Mouse (Mus musculus): ENCODE data around the gene Galnt16.

Gene Galnt16

GRCm38 (mm10) chr12:80517977-80518376 lies at the start of gene Galnt16:
TSS of gene Galnt16 (plus strand) at chr12:80518277.
- in situ Hi-C loops (cut with MboI; ENCODE audit: low sequenced_read_pairs): no loop called here

DNA sequence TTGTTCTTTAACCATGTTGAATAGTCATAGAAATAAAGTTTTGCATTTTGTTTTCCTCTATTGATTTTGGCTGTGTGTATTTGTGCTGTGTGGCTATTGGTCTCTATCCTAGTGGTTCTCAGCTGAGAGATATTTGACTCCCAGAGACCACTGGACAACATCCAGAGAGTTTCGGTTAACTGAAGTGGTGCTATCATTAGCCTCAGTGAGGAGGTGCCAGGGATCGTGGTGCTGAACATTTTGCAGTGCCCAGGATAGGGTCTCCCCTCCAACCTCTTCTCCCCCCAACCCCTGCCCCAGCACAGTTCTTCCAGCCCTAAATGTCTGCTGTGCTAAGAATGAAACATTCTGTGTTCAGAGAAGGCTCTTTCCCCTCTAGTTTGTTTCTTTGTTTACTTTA lies 47.9 kb upstream of the Galnt16 start:
- in situ Hi-C loops (cut with MboI; ENCODE audit: low sequenced_read_pairs): no loop called here

DNA sequence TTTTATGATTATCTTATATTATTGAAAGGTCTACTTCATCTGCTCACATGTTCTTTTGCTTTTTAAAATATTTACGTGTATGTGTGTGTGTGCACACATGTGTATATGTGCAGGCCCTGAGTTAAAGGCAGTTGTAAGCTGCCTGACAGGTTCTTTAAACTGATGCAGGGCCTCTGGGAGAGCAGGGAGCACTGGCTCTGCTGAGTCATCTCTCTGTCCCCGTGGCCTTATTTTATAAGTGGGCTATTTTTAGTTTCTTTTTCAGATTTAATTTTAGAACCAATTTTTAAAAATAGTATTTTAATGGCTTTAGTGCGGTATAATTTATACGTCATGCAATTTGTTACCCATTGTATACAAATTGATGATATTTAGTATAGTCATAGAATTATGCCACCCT lies 46.2 kb upstream of the Galnt16 start:
- in situ Hi-C loops (cut with MboI; ENCODE audit: low sequenced_read_pairs): no loop called here

- in situ Hi-C loops (cut with MboI; ENCODE audit: low sequenced_read_pairs): no loop called here
Observed at GRCm38 (mm10) chr12:80473731-80474130, 44.3 kb upstream of the Galnt16 start.

DNA sequence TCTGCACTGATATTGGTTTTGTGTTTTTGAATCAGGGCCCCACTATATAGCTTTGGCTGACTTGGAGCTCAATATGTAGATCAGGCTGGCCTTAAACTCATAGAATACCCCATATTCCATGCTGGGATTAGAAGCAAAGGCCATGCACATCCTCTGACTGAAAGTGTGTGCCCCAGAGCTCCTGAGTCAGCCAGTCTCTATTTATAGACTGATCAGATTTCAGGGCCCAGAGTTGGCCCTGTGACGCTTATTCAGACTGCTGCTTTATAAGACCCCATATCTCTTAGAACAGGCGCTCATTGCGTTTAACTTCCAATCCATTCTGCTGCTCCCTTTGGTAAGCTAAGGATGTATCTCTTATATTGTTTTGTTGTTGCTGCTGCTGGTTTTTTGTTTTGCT lies 38.1 kb upstream of the Galnt16 start:
- in situ Hi-C loops (cut with MboI; ENCODE audit: low sequenced_read_pairs): no loop called here

GRCm38 (mm10) chr12:80483397-80483796 lies 34.7 kb upstream of the Galnt16 start:
- in situ Hi-C loops (cut with MboI; ENCODE audit: low sequenced_read_pairs): no loop called here

- in situ Hi-C loops (cut with MboI; ENCODE audit: low sequenced_read_pairs): no loop called here
Observed at GRCm38 (mm10) chr12:80493311-80493710, 24.8 kb upstream of the Galnt16 start.

- in situ Hi-C loops (cut with MboI; ENCODE audit: low sequenced_read_pairs): no loop called here
Observed at GRCm38 (mm10) chr12:80495691-80496090, 22.4 kb upstream of the Galnt16 start.

- in situ Hi-C loops (cut with MboI; ENCODE audit: low sequenced_read_pairs): no loop called here
Observed at GRCm38 (mm10) chr12:80498356-80498755, 19.7 kb upstream of the Galnt16 start.

DNA sequence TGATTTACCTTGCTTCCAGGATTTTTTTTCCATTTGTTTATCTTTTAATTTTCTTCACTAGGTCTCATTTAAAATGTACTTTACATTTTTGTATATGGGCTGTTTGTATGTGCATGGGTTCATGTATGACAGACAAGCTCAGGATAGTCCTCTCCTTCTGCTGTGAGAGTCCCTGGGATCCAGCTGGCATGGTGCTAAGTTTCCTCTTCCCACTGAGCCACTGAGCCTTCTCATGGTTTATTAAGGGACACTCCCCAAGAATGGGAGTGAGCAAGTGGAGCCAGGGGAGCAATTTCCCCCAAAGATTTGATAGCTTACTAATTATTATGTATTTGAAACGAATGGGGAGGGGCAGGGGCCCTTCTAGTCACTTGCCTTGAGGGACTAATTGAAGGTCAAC lies 17.6 kb upstream of the Galnt16 start:
- in situ Hi-C loops (cut with MboI; ENCODE audit: low sequenced_read_pairs): no loop called here

DNA sequence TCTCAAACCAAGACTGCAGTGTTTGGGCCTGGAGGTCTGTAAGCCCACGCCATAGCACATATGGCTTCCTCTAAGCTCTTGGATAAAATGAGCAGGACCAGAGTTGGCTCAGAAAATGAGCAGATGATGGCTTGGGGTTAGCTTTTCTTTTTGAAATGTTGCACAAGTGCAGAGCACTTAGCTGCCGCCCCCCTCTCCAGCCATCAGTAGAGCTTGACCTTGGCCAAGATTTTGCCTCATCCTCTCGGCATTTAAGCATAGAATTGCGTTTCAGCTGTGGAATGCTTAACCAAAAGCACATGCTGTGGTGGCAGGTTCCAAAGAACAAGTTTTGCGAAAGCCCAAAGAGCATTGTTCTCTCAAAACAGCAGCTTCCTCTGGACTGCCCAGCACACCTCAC lies 13.4 kb upstream of the Galnt16 start:
- in situ Hi-C loops (cut with MboI; ENCODE audit: low sequenced_read_pairs): no loop called here

- in situ Hi-C loops (cut with MboI; ENCODE audit: low sequenced_read_pairs): no loop called here
Observed at GRCm38 (mm10) chr12:80507041-80507745, 10.9 kb upstream of the Galnt16 start.

GRCm38 (mm10) chr12:80518393-80518756 lies 298 bp downstream of the Galnt16 start:
- in situ Hi-C loops (cut with MboI; ENCODE audit: low sequenced_read_pairs): no loop called here

GRCm38 (mm10) chr12:80518757-80519620 lies 912 bp downstream of the Galnt16 start:
- in situ Hi-C loops (cut with MboI; ENCODE audit: low sequenced_read_pairs): no loop called here

DNA sequence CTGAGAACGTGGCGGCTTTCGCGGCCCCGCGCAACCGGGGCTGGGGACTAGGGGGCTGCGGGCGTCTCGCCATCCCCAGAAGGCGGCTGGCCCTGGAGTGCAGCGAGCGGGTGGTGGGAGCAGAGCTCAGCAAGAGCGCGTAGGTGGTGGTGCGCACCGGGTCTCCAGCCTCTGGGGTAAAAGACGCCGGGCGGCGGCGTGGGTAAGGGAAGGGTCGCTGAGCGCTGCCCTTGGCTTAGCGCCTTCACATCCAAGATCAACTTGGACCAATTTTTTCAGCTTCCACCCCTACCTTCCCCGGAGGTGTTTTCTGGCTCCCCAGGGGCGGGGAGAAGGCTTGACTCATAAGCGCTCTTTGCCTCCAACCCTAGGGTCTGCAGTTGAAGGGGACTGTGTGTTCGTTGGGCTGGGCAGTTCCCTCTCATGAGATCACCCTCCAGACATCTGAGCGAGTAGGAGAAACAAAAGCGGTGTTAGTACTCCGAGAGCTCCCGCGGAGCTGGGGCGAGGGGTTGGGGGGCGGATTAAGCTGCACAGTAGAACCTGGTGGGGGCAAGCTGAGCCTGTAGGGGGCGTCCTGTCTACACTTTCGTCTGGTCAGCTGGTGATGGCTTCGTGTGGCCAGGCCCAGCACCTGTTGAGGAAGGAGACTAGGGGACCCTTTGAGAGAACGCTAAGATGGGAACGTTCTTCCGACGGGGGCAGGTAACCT lies 1.7 kb downstream of the Galnt16 start:
- in situ Hi-C loops (cut with MboI; ENCODE audit: low sequenced_read_pairs): no loop called here

DNA sequence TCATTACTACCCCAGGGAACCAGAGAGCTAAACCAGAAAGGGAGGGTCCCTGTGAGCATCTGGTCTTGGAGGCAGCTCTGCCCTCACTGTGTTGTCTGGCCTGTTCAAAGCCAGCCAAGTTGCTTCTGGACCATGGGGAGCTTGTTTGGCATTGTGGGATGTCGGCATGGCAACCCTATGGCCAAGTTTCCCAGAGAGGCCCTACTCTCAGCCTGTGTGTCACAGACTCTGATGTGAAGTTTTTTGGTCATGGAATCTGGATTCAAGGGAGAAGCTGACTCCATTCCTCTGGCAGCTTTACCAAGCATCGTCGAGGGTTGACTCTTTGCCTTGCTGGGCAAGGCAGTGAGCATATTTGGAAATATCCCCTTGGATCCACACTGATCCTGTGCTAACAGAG lies 3.9 kb downstream of the Galnt16 start:
- in situ Hi-C loops (cut with MboI; ENCODE audit: low sequenced_read_pairs): no loop called here

DNA sequence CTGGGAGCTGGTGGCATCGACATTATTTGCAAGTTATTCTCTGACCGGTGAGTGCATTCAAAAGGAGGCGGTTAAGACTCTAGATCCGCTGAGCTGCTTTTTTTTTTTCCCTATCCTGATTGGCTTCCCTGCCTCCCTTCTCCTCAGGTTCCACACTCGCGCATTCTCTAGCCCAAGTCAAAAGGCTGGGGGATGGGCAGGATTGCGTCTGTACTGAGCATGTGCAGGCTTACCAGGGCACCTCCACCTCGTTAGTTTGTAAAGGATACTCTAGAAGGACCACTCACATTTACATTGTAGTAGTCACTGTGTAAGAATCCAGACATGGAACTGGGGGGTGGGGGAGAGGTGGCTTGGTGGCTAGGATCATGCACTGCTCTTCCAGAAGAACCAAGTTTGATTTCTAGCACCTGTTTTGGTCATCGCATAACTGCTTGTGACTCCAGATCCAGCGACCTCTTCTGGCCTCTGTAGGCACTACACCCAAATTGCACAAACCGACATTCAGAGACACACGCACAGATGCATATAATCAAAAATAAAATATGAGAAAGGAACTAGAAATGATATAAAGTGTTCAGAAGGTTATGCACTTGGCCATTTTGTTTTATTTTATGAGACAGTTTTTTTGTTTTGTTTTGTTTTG lies 6.3 kb downstream of the Galnt16 start:
- in situ Hi-C loops (cut with MboI; ENCODE audit: low sequenced_read_pairs): no loop called here

DNA sequence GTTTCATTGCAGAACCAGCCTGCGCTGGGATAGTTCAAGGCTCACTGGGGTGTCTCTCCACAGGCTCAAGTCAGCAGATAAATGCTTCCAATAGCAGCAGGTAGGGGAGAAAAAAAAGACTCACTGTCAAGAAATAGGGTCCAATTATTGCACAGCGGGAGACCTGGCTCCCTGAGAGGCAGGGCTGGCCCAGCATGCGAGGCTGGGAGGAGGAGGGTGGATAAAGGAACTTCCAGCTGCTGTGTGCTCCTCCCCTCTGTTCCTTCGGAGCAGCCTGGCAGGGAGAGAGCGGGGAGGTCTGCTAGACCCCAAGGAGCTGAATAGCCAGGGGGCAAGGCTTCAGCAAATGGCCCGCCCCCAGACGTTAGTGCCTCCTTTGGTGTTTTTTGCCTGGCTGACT lies 7.4 kb downstream of the Galnt16 start:
- in situ Hi-C loops (cut with MboI; ENCODE audit: low sequenced_read_pairs): no loop called here

- in situ Hi-C loops (cut with MboI; ENCODE audit: low sequenced_read_pairs): no loop called here
Observed at GRCm38 (mm10) chr12:80526511-80526910, 8.4 kb downstream of the Galnt16 start.

DNA sequence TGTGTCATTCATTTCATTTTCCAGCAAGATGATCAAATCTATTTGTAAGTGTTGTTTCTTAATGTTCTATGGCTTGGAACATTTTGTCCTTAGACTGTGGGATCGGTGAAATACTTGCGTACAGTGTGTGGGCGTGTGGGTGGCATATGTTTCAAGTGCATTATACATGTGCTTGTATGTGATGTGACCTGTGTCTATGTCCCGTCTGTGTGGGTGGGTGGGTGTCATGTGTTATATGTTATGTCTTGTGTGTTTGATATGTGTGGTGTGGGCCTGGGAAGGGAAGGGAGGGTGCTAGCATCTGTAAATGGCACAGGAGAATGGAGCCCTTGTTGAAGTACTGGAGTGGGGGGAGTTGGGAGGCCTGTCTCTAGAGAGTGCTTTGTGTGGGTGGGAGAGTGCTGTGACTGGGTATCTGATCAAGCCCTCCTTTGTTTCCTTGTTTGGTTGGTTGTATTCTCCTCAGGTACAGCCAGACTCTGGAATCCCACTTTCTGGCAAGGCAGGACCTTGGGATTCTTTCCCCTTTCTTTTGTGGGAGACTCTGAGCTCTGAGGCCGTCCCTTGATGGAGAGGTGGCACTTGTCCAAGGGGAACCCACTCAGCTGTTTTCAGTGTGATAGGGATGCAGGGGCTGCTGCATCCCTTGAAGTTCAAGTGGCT lies 9.8 kb downstream of the Galnt16 start:
- in situ Hi-C loops (cut with MboI; ENCODE audit: low sequenced_read_pairs): no loop called here

DNA sequence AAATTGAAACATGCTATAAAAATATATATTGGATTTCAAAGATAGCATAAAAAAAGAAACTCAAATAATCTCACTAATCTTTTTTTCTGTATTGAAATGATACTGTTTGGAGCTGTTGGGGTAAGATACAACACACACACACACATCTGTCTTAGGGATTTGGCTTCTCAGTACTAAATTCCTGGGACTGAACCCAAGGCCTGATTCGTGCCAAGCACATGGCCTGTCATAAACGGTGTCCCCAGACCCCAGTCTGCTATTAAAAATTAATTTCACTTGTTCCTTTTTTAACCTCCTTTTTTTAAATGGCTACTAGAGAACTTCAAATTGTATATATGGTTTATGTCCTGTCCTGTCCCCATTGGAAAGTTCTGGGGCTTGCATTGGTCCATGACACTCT lies 12.0 kb downstream of the Galnt16 start:
- in situ Hi-C loops (cut with MboI; ENCODE audit: low sequenced_read_pairs): no loop called here

Data from CH12F3 (cell line).